Mouse (Mus musculus) CH12.LX (cell line): ENCODE results near the gene Tssk2. TPM values are rescaled to one million over a fixed set of nuclear protein-coding genes. Genes with fewer than 3 reads are reported as not detected.

ENCODE experiments used
- DNase-seq: peaks from one replicate; pipeline ENCODE4 v3.0.0-alpha.2; 2013; ENCODE audit errors: extremely low read depth
- H3K27ac ChIP-seq: 2 replicates; pipeline ENCODE4 v1.5.1; 2012; ENCODE audit warnings: low read depth, mild to moderate bottlenecking, control low read depth, moderate library complexity; ENCODE audit not compliant: insufficient read depth
- H3K27me3 ChIP-seq: replicated peaks from 2 replicates; pipeline ENCODE3; 2012; ENCODE audit warnings: inconsistent platforms
- H3K36me3 ChIP-seq, 2 experiments: replicated peaks in 1 of 2; 2 replicates each; pipeline versions ENCODE3 to v1.6.1; 2012; ENCODE audit warnings: inconsistent platforms in 1 of 2, low read length in 1 of 2, mild to moderate bottlenecking in 1 of 2, mixed read lengths in 1 of 2, moderate library complexity in 1 of 2; ENCODE audit not compliant: control insufficient read depth in 1 of 2, insufficient read depth in 1 of 2
- H3K4me1 ChIP-seq, 2 experiments: 2 replicates each; pipeline ENCODE4 v1.6.1; 2012; ENCODE audit warnings: inconsistent platforms in 1 of 2, moderate library complexity in 1 of 2; ENCODE audit not compliant: insufficient read depth in 2 of 2, control insufficient read depth in 1 of 2
- H3K4me2 ChIP-seq: 2 replicates; pipeline ENCODE4 v1.6.1; 2012; ENCODE audit warnings: low read depth, mild to moderate bottlenecking, control low read depth; ENCODE audit not compliant: poor library complexity, insufficient read depth, severe bottlenecking
- H3K4me3 ChIP-seq, 3 experiments: fragments of 150-350 bp in 1 of 3; sonication (generic) in 1 of 3; replicated peaks in 1 of 3; 2 replicates each; pipeline versions ENCODE3 to v1.5.1; 2011 to 2012; ENCODE audit warnings: low read depth in 2 of 3, low read length in 2 of 3, mild to moderate bottlenecking in 2 of 3, moderate library complexity in 2 of 3, control low read depth in 1 of 3, improper control_type of control experiment in 1 of 3, inconsistent platforms in 1 of 3, mixed read lengths in 1 of 3; ENCODE audit not compliant: poor library complexity in 1 of 3
- H3K79me2 ChIP-seq: replicated peaks from 2 replicates; pipeline ENCODE4 v1.6.1; 2012; ENCODE audit warnings: mild to moderate bottlenecking, moderate library complexity; ENCODE audit not compliant: control insufficient read depth, poor library complexity, insufficient read depth, severe bottlenecking; ENCODE audit errors: extremely low read depth
- H3K9ac ChIP-seq: 2 replicates; pipeline ENCODE4 v1.6.1; 2012; ENCODE audit warnings: low read depth, mild to moderate bottlenecking, control low read depth, moderate library complexity; ENCODE audit not compliant: insufficient read depth
- H3K9me3 ChIP-seq: replicated peaks from 2 replicates; pipeline ENCODE3; 2012; ENCODE audit warnings: low read length, inconsistent platforms, mixed read lengths
- BHLHE40 ChIP-seq: IDR thresholded peaks from 2 replicates; pipeline ENCODE4 v1.6.1; 2011; ENCODE audit warnings: mild to moderate bottlenecking, low read depth, low read length, improper control_type of control experiment
- CHD2 ChIP-seq: IDR thresholded peaks from 2 replicates; pipeline ENCODE4 v1.6.1; 2011; ENCODE audit warnings: low read length, improper control_type of control experiment
- E2F4 ChIP-seq: IDR thresholded peaks from 2 replicates; pipeline ENCODE4 v1.6.1; 2011; ENCODE audit warnings: low read depth, low read length, improper control_type of control experiment; ENCODE audit not compliant: insufficient replicate concordance
- GABPA ChIP-seq: IDR thresholded peaks from 2 replicates; pipeline ENCODE4 v1.6.1; 2012; ENCODE audit warnings: low read depth, low read length, improper control_type of control experiment, inconsistent platforms; ENCODE audit not compliant: insufficient replicate concordance
- IRF4 ChIP-seq: IDR thresholded peaks from 2 replicates; pipeline ENCODE4 v1.6.1; 2014; ENCODE audit warnings: low read depth, mild to moderate bottlenecking, inconsistent platforms, low read length, improper control_type of control experiment
- JUN ChIP-seq: IDR thresholded peaks from 2 replicates; pipeline ENCODE4 v1.6.1; 2011; ENCODE audit warnings: low read depth, mild to moderate bottlenecking, low read length, improper control_type of control experiment, moderate library complexity; ENCODE audit not compliant: insufficient read depth
- KAT2A ChIP-seq: IDR thresholded peaks from 2 replicates; pipeline ENCODE4 v1.6.1; 2012; ENCODE audit warnings: low read length, improper control_type of control experiment, inconsistent platforms; ENCODE audit not compliant: insufficient replicate concordance
- MEF2A ChIP-seq: IDR thresholded peaks from 2 replicates; pipeline ENCODE4 v1.6.1; 2014; ENCODE audit warnings: low read depth, mild to moderate bottlenecking, inconsistent platforms, low read length, improper control_type of control experiment, borderline replicate concordance
- NRF1 ChIP-seq: IDR thresholded peaks from 2 replicates; pipeline ENCODE4 v1.6.1; 2014; ENCODE audit warnings: low read depth, mild to moderate bottlenecking, inconsistent platforms, low read length, improper control_type of control experiment, moderate library complexity
- RAD21 ChIP-seq: IDR thresholded peaks from 2 replicates; pipeline ENCODE4 v1.6.1; 2011; ENCODE audit warnings: low read depth, mild to moderate bottlenecking, low read length, improper control_type of control experiment, moderate library complexity
- SIN3A ChIP-seq: IDR thresholded peaks from 2 replicates; pipeline ENCODE4 v1.6.1; 2012; ENCODE audit warnings: low read length, improper control_type of control experiment, inconsistent platforms
- TBP ChIP-seq: conservative IDR thresholded peaks from 2 replicates; pipeline ENCODE4 v1.6.1; 2011; ENCODE audit warnings: low read depth, low read length, improper control_type of control experiment
- TCF12 ChIP-seq: IDR thresholded peaks from 2 replicates; pipeline ENCODE4 v1.6.1; 2014; ENCODE audit warnings: low read depth, mild to moderate bottlenecking, inconsistent platforms, low read length, improper control_type of control experiment
- UBTF ChIP-seq: IDR thresholded peaks from 2 replicates; pipeline ENCODE4 v1.6.1; 2012; ENCODE audit warnings: low read depth, mild to moderate bottlenecking, inconsistent platforms, low read length, improper control_type of control experiment, moderate library complexity
- USF1 ChIP-seq: IDR thresholded peaks from 2 replicates; pipeline ENCODE4 v1.6.1; 2014; ENCODE audit warnings: low read depth, mild to moderate bottlenecking, inconsistent platforms, low read length, improper control_type of control experiment
- ZKSCAN1 ChIP-seq: IDR thresholded peaks from 2 replicates; pipeline ENCODE4 v1.6.1; 2012; ENCODE audit warnings: low read depth, inconsistent platforms, low read length, improper control_type of control experiment, borderline replicate concordance
- ZNF384 ChIP-seq: IDR thresholded peaks from 2 replicates; pipeline ENCODE4 v1.6.1; 2012; ENCODE audit warnings: low read depth, low read length, improper control_type of control experiment, inconsistent platforms
- dilution Hi-C: fragments of 300-500 bp; cut with MboI; formaldehyde crosslinking; loops from 2 replicates; pipeline ENCODE4 v1.14.3; 2020; ENCODE audit warnings: low sequenced_read_pairs; ENCODE audit not compliant: extremely low pct_unique_long_range_greater_than_20kb, extremely low pct_ligation_motif_present
- in situ Hi-C: fragments of 300-500 bp; cut with MboI; formaldehyde crosslinking; loops from 3 replicates; pipeline ENCODE4 v1.14.3; 2019; ENCODE audit warnings: low sequenced_read_pairs, low pct_ligation_motif_present, low pct_unique_long_range_greater_than_20kb, mixed read lengths
- polyA plus RNA-seq: library from polyadenylated mRNA; unstranded; fragments of >175 nt; gene quantifications from 2 replicates; pipeline ENCODE4 v1.2.1, GENCODE M21; 2012; ENCODE audit warnings: low read depth; ENCODE audit not compliant: insufficient read length
- total RNA-seq, 2 experiments: library from RNA; depleted of rRNA; stranded (reverse); fragments of 300-350 nt in 1 of 2; fragments of >200 nt in 1 of 2; gene quantifications; 2 replicates each; pipeline ENCODE4 v1.2.3; 2012 to 2014

Tssk2 gene
- total and polyA plus RNA-seq, 3 experiments, result 0.21 TPM; not detected in 2

GRCm38 (mm10) chr16:17889689-17890341 is 8.6 kb upstream of the Tssk2 start:
- DNase-seq, result no peak
- no peaks in the 10 kb centered on the region for H3K9me3 ChIP-seq
- peak overlapping the region in 2 of 3 experiments; percentile 90 to 93 for H3K4me3 ChIP-seq
- peaks cover 7 to 37% of the 10 kb centered on the region in 2 experiments for H3K4me1 ChIP-seq
- peak overlapping the region; percentile 41 for H3K4me2 ChIP-seq
- in situ Hi-C loops (no loop called here), dilution Hi-C loops (no loop called here)
- H3K9ac ChIP-seq, result no peak overlapping the region
- H3K79me2 ChIP-seq, result peaks cover 26% of the 10 kb centered on the region
- no peaks in the 10 kb centered on the region for H3K27me3 ChIP-seq
- H3K36me3 ChIP-seq, result peaks cover 4 to 26% of the 10 kb centered on the region in 2 experiments
- TF ChIP-seq ZKSCAN1 (no peak), CHD2 (no peak), RAD21 (no peak), USF1 (no peak), SIN3A (no peak)
- no peak overlapping the region for H3K27ac ChIP-seq

GRCm38 (mm10) chr16:17890342-17890727 is 8.1 kb upstream of the Tssk2 start:
- peaks cover 7 to 34% of the 10 kb centered on the region in 2 experiments for H3K4me1 ChIP-seq
- no peak for TF ChIP-seq E2F4
- no peak for TF ChIP-seq USF1
- TF ChIP-seq TBP, result no peak
- TF ChIP-seq KAT2A, result no peak
- TF ChIP-seq UBTF, result no peak
- TF ChIP-seq BHLHE40, result no peak
- TF ChIP-seq IRF4, result no peak
- no peak for TF ChIP-seq RAD21
- no peak for TF ChIP-seq CHD2
- TF ChIP-seq TCF12, result no peak
- TF ChIP-seq SIN3A, result no peak
- no peak for TF ChIP-seq MEF2A
- no peak for TF ChIP-seq NRF1
- no peak for TF ChIP-seq JUN
- TF ChIP-seq ZNF384, result no peak
- TF ChIP-seq GABPA, result no peak
- dilution Hi-C loops, result no loop called here
- no peak for DNase-seq
- peaks cover 4 to 21% of the 10 kb centered on the region in 2 experiments for H3K36me3 ChIP-seq
- no peaks in the 10 kb centered on the region for H3K9me3 ChIP-seq
- in situ Hi-C loops, result no loop called here
- no peak overlapping the region for H3K27ac ChIP-seq
- H3K4me3 ChIP-seq, result peak overlapping the region; percentile 90 to 98 (median 93)
- peaks cover 26% of the 10 kb centered on the region for H3K79me2 ChIP-seq
- H3K9ac ChIP-seq, result peak overlapping the region; percentile 98
- peak overlapping the region; percentile 41 for H3K4me2 ChIP-seq
- H3K27me3 ChIP-seq, result no peaks in the 10 kb centered on the region
